Mouse (Mus musculus) liver, embryonic 16.5 days (tissue): ENCODE results near the gene Igf1r. TPM values are rescaled to one million over a fixed set of nuclear protein-coding genes. Genes with fewer than 3 reads are reported as not detected.

ENCODE experiments used
- ATAC-seq: fragments of 200-750 bp; cut with Nextera tagmentation; 2 replicates; pipeline ENCODE4 v1.8.0; 2017; ENCODE audit warnings: low read depth, mild to moderate bottlenecking, moderate number of reproducible peaks, moderate library complexity
- H3K27ac ChIP-seq: fragments of 300-500 bp; sonication (generic); 2 replicates; pipeline ENCODE4 v1.5.1; 2014; ENCODE audit warnings: mild to moderate bottlenecking, low read length
- H3K27me3 ChIP-seq: fragments of 300-500 bp; sonication (generic); 2 replicates; pipeline ENCODE4 v1.6.1; 2014; ENCODE audit warnings: low read depth, low read length, mixed read lengths; ENCODE audit not compliant: control insufficient read depth, insufficient read depth
- H3K36me3 ChIP-seq: fragments of 300-500 bp; sonication (generic); 2 replicates; pipeline ENCODE4 v1.6.1; 2014; ENCODE audit warnings: mild to moderate bottlenecking; ENCODE audit not compliant: control insufficient read depth, insufficient read depth
- H3K4me1 ChIP-seq: fragments of 300-500 bp; sonication (generic); 2 replicates; pipeline ENCODE4 v1.6.1; 2014; ENCODE audit warnings: low read depth, low read length, mixed read lengths; ENCODE audit not compliant: control insufficient read depth
- H3K4me2 ChIP-seq: fragments of 300-500 bp; sonication (generic); 2 replicates; pipeline ENCODE4 v1.6.1; 2014; ENCODE audit warnings: low read depth, low read length, mixed read lengths
- H3K4me3 ChIP-seq: fragments of 300-500 bp; sonication (generic); 2 replicates; pipeline ENCODE4 v1.5.1; 2014; ENCODE audit warnings: low read depth, mild to moderate bottlenecking, low read length
- H3K9ac ChIP-seq: fragments of 300-500 bp; sonication (generic); 2 replicates; pipeline ENCODE4 v1.6.1; 2014; ENCODE audit warnings: low read depth, low read length
- H3K9me3 ChIP-seq: fragments of 300-500 bp; sonication (generic); replicated peaks from 2 replicates; pipeline ENCODE4 v1.6.1; 2016; ENCODE audit warnings: low read length; ENCODE audit not compliant: control insufficient read depth
- WGBS: fragments of 180-500 bp; shearing (Covaris S2); extraction: QIAGEN DNeasy Blood & Tissue Kit; methylation state at CpG from one replicate; pipeline ENCODE4 v1.1.7; 2014; ENCODE audit not compliant: insufficient replicate concordance; 5-methylcytosine and 5-hydroxymethylcytosine counted together
- polyA plus RNA-seq: library from polyadenylated mRNA; unstranded; fragments of >200 nt; fragmentation: Nextera tagmentation; extraction: Ambion mirVana; gene quantifications from 2 replicates; pipeline ENCODE4 v1.2.1, GENCODE M21; 2015

Gene Igf1r
- polyA plus RNA-seq, 1 experiment from 2014 or later = 3.2 TPM

DNA sequence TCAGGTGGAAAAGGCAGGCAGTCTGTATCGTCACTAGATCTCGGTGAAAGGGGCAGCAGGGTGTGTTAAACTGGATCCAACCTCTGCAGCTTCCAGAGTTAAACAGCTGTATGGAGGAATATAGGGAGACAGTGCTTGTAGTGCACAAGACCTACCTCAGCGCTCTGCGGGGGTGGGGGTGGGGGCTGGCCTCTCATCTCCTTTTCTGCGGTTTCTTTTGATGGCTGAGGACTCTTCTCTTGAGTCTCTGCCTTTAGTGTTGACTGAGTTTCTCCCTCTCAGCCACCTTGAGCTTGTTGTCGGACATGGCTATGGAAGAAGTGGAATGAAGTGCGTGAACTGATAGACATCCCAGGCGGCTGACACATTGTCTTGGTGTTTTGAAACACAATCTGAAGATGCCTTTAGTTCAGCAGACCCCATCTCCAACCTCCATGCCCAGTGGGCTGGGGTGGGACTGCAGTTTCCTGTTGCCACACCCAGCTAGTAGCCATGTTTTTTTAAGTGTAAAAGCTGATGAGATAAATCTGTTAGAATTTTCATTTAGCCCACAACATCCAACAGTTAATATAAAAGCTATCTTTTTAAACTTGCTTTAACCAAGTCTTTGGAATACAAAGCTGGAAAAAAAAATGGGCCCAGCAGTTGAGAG lies 253.3 kb downstream of the Igf1r start:
- H3K9me3 ChIP-seq = no peaks in the 10 kb centered on the region
- no peaks in the 10 kb centered on the region for H3K36me3 ChIP-seq
- no peaks in the 10 kb centered on the region for H3K4me1 ChIP-seq
- H3K27ac ChIP-seq = no peak overlapping the region
- H3K27me3 ChIP-seq = no peaks in the 10 kb centered on the region
- ATAC-seq = no peak
- no peak overlapping the region for H3K4me3 ChIP-seq
- no peak overlapping the region for H3K4me2 ChIP-seq
- no peak overlapping the region for H3K9ac ChIP-seq
- WGBS = 81% methylated on average over 8 of the region's 8 CpGs

DNA sequence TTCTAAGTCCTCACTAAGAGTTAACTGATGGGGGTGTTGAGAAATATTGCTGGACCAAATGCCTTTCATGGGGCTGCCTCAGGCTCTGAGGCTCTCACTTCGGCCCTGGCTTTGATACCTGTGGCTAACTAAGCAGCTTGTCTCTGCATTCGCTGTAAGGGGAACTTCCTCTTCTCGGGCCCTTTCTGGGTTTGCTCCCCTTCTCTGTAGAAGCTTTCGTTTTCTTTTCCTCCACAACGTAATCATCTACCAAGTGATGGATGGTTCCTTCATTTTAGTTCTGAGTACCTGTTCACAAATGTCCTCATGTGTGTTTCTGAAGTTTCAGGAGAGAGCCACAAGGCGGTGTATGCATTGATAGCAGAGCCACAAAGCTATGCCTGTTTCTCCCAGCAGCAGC lies 256.4 kb downstream of the Igf1r start:
- Histone ChIP-seq H3K9ac (no peak overlapping the region), H3K4me3 (no peak overlapping the region), H3K9me3 (no peaks in the 10 kb centered on the region), H3K36me3 (no peaks in the 10 kb centered on the region), H3K27me3 (no peaks in the 10 kb centered on the region), H3K4me2 (no peak overlapping the region), H3K27ac (no peak overlapping the region), H3K4me1 (no peaks in the 10 kb centered on the region)
- ATAC-seq = no peak
- 60% methylated on average over 6 of the region's 6 CpGs for WGBS

DNA sequence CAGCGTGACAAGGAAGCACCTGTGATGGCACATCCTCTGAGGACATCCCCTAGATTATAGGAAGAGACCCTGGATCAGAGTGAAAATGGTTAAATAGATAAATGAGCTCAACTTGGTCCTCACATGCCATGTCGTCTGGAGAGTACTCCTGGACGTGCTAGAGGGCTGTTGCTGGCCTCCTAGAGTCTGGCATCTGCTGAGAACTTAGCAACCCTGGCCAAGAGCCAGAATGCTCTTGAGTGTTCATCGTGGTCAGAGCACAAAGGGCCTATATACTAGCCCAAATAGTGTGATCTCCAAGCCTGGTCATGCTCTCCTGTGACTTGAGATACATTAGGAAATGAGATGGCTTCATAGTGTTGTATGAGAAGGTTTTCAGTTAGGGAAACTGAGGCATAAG lies 257.8 kb downstream of the Igf1r start:
- no peak for ATAC-seq
- Histone ChIP-seq H3K4me1 (no peaks in the 10 kb centered on the region), H3K9ac (no peak overlapping the region), H3K4me3 (no peak overlapping the region), H3K9me3 (no peaks in the 10 kb centered on the region), H3K27ac (no peak overlapping the region), H3K4me2 (no peak overlapping the region), H3K27me3 (no peaks in the 10 kb centered on the region), H3K36me3 (no peaks in the 10 kb centered on the region)
- WGBS = 58% methylated on average over 4 of the region's 4 CpGs

DNA sequence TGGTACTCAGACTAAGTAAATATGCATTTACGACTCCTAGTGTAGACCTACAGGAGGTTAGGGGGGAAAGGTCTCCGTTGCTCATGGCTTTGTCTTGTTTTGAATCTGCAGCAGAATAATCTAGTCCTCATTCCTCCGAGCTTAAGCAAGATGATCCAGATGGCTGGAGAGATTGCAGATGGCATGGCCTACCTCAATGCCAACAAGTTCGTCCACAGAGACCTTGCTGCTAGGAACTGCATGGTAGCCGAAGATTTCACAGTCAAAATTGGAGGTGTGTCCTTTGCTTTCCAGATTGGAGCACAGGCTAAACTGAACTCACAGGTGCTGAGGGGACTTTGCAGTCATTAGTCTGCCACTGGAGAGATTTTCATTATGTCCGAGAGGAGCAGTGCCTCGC lies 259.3 kb downstream of the Igf1r start:
- no peak overlapping the region for H3K4me3 ChIP-seq
- ATAC-seq = no peak
- no peak overlapping the region for H3K27ac ChIP-seq
- no peaks in the 10 kb centered on the region for H3K36me3 ChIP-seq
- no peaks in the 10 kb centered on the region for H3K27me3 ChIP-seq
- 67% methylated on average over 7 of the region's 7 CpGs for WGBS
- no peaks in the 10 kb centered on the region for H3K4me1 ChIP-seq
- no peak overlapping the region for H3K4me2 ChIP-seq
- no peak overlapping the region for H3K9ac ChIP-seq
- H3K9me3 ChIP-seq = no peaks in the 10 kb centered on the region

GRCm38 (mm10) chr7:68213842-68214241 lies 261.2 kb downstream of the Igf1r start:
- Histone ChIP-seq H3K9me3 (no peaks in the 10 kb centered on the region), H3K27me3 (no peaks in the 10 kb centered on the region), H3K9ac (no peak overlapping the region), H3K4me3 (no peak overlapping the region), H3K4me1 (no peaks in the 10 kb centered on the region), H3K36me3 (no peaks in the 10 kb centered on the region), H3K27ac (no peak overlapping the region), H3K4me2 (no peak overlapping the region)
- no peak for ATAC-seq
- 61% methylated on average over 5 of the region's 5 CpGs for WGBS

GRCm38 (mm10) chr7:68215522-68216070 lies 263.0 kb downstream of the Igf1r start:
- Histone ChIP-seq H3K4me2 (no peak overlapping the region), H3K9ac (no peak overlapping the region), H3K27me3 (no peaks in the 10 kb centered on the region), H3K9me3 (no peaks in the 10 kb centered on the region), H3K4me3 (no peak overlapping the region), H3K36me3 (no peaks in the 10 kb centered on the region), H3K4me1 (no peaks in the 10 kb centered on the region), H3K27ac (no peak overlapping the region)
- 85% methylated on average over 18 of the region's 18 CpGs for WGBS
- no peak for ATAC-seq

DNA sequence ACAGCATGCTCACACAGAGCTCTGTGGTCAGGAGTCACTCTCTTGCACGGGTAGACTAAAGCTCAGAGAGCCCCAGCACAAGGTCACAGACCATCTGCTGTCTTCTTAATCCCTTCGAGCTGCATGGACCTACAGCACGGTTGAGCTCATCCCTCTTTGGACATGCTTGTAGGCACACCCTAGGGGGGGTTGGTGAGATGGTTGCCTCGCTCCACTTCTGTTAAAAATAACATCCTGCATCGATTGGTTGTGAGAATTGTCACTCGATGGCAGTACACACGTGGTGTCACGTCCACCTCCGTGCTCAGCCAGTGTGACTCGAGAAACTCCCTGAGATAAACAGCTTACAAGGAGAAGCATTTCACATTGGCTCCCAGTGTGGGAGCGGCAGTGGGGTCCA lies 266.3 kb downstream of the Igf1r start:
- H3K4me1 ChIP-seq = no peaks in the 10 kb centered on the region
- H3K9ac ChIP-seq = no peak overlapping the region
- no peak overlapping the region for H3K4me3 ChIP-seq
- H3K36me3 ChIP-seq = no peaks in the 10 kb centered on the region
- WGBS = 82% methylated on average over 11 of the region's 11 CpGs
- no peaks in the 10 kb centered on the region for H3K27me3 ChIP-seq
- H3K27ac ChIP-seq = no peak overlapping the region
- H3K9me3 ChIP-seq = no peaks in the 10 kb centered on the region
- ATAC-seq = no peak
- no peak overlapping the region for H3K4me2 ChIP-seq

GRCm38 (mm10) chr7:68221677-68222230 lies 269.1 kb downstream of the Igf1r start:
- Histone ChIP-seq H3K4me1 (no peaks in the 10 kb centered on the region), H3K9ac (no peak overlapping the region), H3K9me3 (no peaks in the 10 kb centered on the region), H3K27ac (no peak overlapping the region), H3K36me3 (0 out of 2 replicates have a peak, but pooled peaks cover 5% of the 10 kb centered on the region), H3K4me3 (no peak overlapping the region), H3K27me3 (no peaks in the 10 kb centered on the region), H3K4me2 (no peak overlapping the region)
- 77% methylated on average over 9 of the region's 9 CpGs for WGBS
- no peak for ATAC-seq

GRCm38 (mm10) chr7:68223356-68223808 lies 270.8 kb downstream of the Igf1r start:
- Histone ChIP-seq H3K4me3 (no peak overlapping the region), H3K4me2 (no peak overlapping the region), H3K36me3 (peaks cover 5% of the 10 kb centered on the region; the same call in 1 of the 2 replicates), H3K9ac (no peak overlapping the region), H3K27me3 (no peaks in the 10 kb centered on the region), H3K9me3 (no peaks in the 10 kb centered on the region), H3K27ac (no peak overlapping the region), H3K4me1 (no peaks in the 10 kb centered on the region)
- 67% methylated on average over 13 of the region's 13 CpGs for WGBS
- ATAC-seq = no peak
